Mouse (Mus musculus) layer of hippocampus, postnatal 10 days (tissue): ENCODE measurements around the gene Nme6. TPM values are rescaled to one million over a fixed set of nuclear protein-coding genes. Genes with fewer than 3 reads are reported as not detected.
"Not testable (repeated sequence)": the region's sequence is repeated elsewhere in the genome, so short reads cannot be mapped to it uniquely, and the experiment has no call there.

Experiments
- DNase-seq, 2 experiments: peaks; one replicate each; pipeline ENCODE4 v3.0.0; 2021; ENCODE audit warnings: low spot score in 2 of 2
- long read RNA-seq: library from polyadenylated mRNA; stranded (forward); transcript quantifications from one replicate; pipeline ENCODE4 v2.0.0, GENCODE M21; 2023
- total RNA-seq, 2 experiments: library from RNA; stranded (reverse); gene quantifications; 2 replicates each; pipeline ENCODE4 v1.2.3; 2021

Gene Nme6
- 10 to 100 TPM; 12.0 to 12.3 TPM for total RNA-seq
- long read RNA-seq, transcript Nme6-201 (7 exons, 1,074 nt) = major isoform, 5 of 16 reads
- long read RNA-seq, partial matches to known transcripts = 0 of 16 reads
- long read RNA-seq, other reads (novel, unspliced or antisense) = 7 of 16 reads

DNA sequence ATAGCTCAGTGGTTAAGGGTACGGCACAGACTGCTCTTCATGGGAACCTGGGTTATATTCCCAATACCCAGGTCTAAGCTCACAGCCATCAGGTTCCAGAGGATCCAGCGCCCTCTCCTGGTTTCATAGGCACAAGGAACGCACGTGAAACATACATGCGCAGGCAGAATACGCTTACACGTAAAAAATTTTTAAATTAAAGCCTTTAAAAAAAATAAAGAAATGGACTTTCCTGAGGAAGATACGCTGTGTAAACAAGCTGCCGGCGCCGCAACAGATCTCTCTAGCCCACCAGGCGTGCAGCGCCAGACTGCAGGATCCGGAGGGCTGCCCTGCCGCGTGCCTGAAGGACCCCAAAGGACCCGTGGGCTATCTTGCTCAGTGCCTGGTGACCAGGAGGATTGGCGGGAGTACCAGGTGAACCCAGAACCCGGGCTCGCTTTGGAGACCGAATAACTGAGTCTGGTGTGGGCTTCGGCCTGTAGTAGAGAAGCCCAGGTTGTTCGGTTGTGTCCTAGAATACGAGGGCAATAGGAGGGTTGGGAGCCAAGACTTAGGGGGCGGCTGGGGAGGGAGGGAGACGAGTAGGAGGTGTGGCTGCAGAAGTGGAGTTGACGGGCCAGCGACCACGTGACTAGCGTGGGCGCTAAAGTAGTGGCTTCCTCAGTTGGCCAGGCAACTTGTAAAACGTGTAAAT, at the start of gene Nme6:
Nme6 (plus strand) TSS at position 359 of the 697 bp plus-strand sequence.
- peak; percentile 82 to 88 for DNase-seq

DNA sequence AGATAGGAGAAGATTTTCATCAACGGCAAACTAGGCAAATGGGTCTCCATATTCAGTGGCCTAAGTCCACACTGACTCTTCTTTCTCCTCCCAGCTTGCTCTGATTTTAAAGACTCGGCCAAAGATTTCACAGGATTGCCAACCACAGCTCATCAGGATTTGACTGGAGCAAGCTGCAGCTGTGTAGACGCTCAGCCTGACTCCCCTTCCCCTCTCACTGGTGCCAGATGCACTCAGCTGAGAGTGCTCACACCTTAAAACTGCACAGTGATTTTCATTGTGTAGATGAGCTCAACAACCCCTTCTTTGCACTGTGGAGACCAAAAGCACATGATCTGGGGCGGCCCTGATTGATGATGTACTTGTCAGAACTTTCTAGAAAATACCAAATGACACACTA, 42.0 kb upstream of the Nme6 start, which contains the start of gene Fbxw27:
Fbxw27 (minus strand) TSS at position 101 of the 400 bp plus-strand sequence.
- DNase-seq = not testable (repeated sequence)

DNA sequence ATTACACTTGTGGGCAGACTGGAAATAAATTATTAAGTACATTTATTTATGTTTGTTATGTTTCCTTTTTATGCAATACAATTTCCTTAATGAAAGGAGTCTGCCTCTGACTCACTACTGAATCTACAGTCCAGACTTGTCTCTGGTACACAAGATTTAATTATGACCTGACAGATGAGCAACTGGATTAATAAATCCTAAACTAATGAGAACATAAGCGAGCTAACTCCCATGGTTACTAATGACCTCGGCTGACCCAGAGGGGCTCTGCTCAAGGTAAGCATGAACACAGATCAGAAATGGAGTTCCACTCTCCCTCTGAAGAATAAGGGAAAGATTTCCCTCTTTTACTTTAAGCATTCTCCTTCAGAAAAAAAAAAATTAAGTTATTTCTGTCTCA, 37.3 kb upstream of the Nme6 start:
- no peak for DNase-seq

DNA sequence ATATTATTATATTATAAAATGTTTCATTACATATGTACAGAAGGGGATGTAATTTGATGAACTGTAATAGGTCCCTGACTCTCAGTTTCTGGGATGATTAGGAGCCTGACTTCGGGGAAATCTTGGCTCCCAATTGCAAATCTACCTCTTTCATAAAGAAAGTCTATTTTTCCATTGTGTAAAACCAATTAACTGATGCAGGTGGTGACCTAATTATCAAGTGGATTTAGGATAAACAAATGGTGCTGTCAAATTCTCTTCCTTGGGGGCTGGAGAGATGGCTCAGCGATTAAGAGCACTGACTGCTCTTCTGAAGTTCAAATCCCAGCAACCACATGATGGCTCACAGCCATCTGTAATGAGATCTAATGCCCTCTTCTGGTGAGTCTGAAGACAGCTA, 36.7 kb upstream of the Nme6 start:
- DNase-seq = no peak

DNA sequence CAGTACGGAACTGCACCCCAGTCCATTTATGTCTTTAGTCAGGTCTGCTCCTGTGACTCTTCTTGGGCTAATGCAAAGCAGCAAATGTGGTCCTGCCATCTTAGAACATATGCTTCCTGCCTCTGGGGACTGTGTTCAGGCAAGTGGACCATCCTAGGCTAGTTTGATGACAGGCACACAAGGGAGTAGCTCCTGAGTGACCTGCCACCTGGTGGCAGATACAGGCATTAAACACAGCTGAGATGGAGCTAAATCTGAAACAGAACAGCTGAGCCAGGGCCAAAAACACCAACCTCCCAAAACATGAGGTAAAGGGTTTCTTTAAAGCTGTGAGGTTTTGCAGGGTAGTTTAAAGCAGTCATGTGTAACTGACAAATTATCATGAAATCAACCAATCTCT, 34.5 kb upstream of the Nme6 start:
- DNase-seq = peak; percentile 9 to 14

DNA sequence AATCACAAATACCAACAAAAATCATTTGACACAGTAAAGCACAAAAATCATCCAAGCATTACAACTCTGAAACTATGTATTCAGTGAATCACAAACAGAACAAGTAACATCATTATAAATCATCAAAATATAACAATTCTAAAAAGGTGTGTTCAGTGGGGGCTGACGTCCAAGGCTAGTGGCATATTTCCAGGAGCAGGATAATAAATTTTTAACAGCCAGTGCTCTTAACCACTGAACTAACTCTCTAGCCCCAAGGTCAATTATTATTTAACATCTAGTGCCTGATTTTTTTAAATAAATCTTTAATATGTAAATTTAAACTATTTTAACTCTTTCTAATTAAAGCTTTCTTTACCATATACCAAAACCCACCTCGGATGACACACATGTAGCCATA, 27.0 kb upstream of the Nme6 start:
- DNase-seq = not testable (repeated sequence)

DNA sequence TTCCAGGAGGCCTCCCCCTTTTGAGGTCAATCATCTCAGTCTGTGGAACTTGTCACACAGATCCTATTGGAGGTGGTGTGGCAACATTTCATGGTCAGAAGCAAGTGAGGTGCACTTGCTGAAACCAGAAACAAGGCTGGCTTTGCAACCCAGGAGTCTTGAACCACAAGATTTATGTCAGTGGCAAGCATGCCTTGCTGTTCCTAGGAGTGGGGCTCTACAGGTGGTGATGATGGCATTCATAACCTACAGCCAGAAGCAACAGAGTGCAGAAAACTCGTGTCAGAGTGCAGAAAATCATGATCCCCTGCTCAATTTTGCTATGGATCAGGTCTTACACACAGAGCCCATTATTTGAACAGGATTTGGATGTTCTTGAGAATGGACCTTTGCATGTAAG, 26.3 kb upstream of the Nme6 start:
- no peak for DNase-seq

DNA sequence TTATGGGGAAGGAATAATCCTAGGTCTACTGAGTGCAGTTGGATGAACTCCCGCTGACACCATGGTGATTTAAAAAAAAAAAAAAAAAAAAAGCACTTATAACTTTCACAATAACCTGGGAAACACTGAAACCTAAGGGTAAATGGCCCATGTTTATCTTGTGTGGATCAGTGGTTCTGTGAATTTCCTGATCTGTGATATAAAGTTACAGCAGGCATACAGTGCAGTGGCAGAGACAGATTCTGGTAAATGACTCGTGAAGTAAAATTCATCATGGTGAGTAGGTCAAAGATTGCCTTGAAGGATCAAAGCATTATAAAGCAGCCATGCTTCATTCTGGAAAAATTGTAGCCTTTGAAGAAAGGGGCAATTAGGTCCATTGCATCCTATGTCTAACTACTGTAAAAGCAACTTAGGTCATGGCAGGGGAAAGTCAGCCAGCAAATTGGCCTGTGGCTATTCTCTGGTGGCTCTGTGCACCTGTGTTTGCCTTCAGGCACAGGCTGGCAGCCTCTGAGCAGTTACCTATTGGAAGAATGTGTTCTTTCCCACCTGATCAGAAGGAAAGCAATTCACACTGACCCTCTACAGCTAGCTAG, 25.8 kb upstream of the Nme6 start:
- DNase-seq = no peak

DNA sequence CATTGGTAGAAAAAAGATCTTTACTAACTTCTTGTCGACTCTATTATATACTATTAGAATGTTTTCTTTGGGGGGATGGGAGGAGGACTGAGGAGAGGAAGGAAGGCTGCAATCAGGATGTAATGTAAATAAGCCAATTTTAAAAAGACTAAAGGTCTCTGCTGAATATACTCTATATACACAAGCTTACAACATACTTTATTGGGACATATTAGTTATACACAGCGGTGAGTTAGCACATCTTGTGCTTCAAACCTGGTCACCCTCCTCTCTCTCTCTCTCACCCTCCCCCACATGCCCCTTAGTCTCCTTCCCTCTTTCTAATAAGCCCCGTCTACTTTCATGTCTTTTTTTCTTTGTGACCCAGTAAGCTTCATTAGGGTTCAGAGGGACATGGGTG, 24.7 kb upstream of the Nme6 start:
- no peak for DNase-seq

DNA sequence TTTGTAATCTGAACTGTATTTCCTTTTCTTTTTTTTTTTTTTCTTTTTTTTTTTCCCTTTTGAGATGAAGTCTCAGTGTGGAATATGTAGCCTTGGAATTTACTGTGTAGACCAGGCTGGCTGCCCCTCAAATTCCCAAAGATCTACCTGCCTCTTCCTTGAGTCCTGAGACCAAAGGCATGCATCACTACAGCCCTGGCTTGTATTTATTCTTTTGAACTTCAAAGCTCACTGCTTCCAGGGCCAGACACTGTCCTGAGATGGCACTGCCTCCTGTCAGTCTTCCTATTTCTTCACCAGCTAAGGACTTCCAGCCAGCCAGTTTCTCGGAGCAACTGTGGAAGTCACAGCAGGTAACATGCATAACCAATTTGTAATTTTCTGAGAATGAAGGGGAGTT, 20.6 kb upstream of the Nme6 start, which contains the start of gene Spink8:
Spink8 (plus strand) TSS at position 301 of the 400 bp plus-strand sequence.
- no peak for DNase-seq

DNA sequence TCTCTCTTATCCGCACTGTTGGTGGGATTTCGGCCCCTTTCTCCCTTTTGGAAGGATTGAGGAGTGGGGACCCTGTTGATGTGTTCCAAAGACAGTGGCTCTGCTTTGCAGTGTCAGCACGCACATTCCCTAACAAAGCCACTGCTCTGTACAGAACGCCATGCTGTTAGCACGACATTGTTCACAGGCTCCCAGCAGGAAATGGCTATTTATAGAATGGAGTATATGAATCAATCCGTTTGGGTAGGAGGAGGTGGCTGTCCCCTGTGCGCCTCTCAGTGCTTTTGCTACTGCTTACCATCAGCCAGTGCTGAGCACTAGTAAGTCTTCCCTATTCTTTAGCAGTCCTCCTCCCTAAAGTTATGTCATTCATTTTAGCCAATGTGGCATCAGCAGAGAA, 19.1 kb upstream of the Nme6 start:
- DNase-seq = peak in 1 of 2 experiments; percentile 10

DNA sequence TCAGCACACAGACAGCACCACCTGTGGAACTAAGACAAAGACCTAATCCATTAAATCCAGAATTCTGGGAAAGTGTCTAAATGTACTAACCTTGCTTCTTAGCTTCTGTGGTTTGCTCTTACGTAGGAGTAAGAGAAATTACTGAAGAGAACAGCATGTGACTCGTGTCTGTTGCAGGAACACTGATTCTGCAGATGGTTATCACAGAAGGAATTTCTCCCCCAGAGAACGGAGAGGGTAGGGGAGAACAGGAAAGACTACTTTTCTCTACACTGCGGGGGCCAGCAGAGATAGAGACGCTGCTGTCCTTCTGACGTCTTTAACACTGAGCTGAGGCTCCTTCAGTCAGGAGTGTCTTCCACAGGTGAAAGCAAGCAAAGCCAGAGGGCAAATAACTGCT, 16.2 kb upstream of the Nme6 start:
- peak; percentile 7 to 11 for DNase-seq

DNA sequence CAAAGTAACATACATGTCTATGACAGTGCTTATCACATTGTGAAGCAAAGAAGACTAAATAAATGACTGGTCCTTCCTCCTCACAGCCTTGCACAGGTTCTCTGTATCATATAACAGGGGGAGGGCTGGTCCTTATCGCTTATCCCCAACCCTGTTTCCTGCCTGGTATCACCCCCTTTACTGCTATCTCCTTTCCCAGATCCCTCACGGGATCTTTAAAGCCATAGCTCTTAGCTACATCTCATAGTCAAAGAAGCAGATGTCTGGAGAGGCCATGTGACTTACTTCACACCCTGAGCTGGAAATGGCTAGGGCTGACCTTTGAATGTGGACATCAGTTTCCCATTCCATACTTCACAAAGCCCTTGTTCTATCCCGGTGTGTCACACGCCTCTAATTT, 6.8 kb upstream of the Nme6 start:
- DNase-seq = no peak

DNA sequence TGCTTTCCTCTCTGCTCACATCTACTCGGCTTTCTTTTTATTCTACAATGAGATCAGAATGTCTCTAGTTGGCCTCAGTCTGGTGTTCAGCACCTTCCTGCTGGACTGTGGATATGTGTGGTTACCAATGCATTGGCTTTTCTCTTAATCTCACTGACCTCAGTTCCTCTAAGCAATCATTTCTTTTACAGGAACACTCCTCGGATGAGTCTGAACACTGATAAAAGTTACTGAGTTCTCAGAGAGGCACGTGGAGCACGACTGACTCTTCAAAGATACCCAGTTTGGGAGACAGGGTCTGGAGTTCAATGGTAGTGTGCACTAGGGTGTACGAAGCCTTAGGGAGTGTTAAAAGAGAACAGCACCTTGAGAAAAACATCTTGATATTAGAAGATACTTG, 6.4 kb upstream of the Nme6 start:
- no peak for DNase-seq

DNA sequence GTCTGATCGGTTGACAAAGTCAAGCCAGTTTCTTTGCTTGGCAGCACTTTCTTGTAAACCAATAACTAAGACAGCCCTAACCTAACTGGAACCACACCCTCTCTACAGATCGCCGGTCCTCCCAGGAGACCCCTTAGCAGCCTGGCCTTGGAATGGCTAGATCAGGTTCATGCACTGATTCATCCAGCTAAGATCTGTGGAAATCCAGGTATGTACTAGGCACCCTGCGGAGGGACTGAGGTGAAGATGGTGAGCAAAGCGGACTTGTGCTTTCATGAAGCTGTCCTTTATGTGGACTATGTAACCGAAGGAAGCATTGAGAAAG, 501 bp downstream of the Nme6 start:
- DNase-seq = no peak

DNA sequence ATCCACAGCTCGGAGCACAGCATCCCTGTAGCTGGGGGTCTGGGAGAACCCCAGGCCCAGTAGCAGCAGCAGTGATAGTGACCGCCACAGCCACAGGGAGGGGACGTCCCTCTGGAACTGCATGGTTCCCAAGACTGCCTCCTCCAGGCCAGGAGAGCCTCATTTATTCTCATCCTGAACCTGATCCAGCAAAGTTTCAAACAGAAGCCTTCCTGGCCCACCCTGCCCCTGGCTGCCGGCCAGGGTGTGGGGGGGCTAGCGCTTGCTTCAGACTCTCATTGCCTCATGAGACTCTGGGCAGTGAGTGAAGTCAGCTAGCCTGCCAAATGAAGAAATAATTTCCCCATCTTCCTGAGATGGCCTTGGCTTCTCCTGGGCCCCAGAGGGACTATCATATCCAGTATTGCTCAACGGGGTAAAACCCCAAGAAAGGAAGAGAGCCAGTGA, 16.8 kb downstream of the Nme6 start, which contains the start of gene Camp:
Camp (minus strand) TSS at position 306 of the 447 bp plus-strand sequence.
- DNase-seq = peak; percentile 12 to 30

DNA sequence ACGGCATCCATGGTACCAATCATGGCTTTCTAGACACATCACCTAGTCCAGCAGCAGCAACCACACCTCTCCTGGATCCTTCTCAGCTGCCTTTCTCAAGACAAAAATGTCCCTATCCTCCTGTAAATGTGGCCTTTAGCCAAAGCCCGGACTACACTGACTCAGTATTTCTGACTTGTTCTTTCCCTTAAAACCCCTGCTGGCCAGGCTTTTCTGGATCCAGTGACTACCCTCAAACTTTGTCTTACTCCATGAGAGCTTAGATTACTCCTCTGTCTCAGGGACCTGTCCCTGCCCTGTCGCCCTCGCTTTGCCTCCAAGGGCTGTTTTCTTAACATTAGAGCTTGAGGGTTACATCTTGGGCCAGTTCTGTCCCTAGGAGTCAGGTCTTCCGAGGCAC, 17.6 kb downstream of the Nme6 start:
- no peak for DNase-seq

DNA sequence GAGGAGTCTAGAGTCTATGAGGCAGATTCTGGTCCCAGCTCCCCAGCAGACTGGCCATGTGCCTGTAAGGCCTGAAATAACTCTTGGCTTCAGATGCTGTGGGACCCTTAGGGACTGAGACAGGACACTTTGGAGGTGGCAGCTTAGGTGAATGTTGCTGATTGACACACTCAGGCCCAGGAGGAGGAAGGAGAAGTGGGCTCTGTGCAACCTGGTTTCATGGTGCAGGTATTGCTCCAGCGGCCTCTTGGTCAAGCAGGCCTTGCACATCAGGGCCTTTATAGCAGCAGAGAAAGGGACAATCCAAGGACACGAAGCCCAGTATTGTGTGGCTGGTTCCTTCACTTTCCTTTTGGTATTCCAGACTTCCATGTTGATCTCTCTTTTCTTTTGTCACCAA, 21.8 kb downstream of the Nme6 start:
- no peak for DNase-seq

DNA sequence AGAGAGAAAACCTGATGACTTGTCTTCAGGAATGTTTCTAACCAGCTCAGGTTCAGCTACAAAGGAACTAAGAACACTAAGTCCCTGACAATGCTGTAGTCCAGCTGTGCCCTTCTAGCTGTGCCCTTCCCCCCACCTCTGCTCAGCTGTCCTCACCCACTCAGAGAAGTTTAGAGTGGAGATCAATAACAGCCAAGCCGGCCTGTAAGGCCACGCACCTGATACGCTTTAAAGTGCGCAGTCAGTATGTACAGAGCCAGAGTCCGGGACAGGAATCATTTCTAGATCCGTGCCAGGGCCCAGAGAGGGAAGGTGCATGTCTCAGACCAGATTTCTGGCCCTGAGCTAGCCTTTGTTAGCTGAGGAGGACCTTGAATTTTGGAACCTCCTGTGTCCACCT, 23.4 kb downstream of the Nme6 start:
- DNase-seq = no peak

DNA sequence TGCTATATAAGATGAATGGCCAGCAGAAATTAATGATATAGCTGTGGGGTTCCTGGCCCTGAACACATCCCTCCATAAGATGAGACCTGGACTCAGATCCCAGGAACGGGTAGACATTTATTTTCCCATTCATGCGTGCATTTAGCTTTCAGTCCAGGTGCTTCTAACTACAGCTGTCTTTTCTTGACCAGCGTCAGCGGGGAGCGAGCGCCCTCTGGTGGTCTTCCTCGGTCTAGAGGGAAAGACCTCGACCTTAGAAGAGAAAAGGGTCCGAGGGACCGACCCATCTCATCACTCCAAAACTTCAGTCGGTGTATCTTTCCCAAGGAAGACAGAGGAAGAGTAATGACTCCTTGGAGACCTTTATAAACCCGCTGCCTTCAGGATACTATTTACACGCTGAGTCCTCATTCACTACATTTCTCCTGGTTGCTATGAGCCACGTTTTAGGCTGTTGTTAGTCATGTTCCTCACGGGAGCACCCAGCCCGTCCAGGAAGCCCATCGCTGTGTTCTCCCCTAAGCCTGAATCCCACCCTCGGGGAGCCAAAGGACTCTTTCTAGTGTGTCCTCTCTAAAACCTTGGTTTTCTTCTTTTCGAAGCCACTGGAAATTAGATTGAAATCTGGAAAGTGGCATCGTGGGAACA, 30.0 kb downstream of the Nme6 start:
- DNase-seq = peak; percentile 82 to 84

DNA sequence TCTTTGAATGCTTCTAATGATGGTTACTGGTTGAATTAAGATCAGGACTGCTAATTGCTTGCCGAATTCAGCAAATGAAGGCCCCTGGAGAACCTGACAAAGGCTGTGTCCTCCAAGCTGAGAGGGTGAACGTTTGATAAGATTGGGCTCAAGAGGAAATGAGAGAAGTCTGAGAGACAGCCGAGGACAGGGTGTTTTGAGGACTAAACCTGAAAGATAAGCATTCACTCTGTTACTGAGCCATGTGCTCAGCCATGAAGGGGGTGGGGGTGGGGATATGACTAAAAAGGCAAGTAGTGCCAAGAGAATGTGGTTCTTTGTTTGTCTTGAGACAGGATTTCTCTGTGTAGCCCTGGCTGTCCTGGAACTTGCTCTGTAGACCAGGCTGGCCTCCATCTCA, 30.5 kb downstream of the Nme6 start:
- DNase-seq = no peak

DNA sequence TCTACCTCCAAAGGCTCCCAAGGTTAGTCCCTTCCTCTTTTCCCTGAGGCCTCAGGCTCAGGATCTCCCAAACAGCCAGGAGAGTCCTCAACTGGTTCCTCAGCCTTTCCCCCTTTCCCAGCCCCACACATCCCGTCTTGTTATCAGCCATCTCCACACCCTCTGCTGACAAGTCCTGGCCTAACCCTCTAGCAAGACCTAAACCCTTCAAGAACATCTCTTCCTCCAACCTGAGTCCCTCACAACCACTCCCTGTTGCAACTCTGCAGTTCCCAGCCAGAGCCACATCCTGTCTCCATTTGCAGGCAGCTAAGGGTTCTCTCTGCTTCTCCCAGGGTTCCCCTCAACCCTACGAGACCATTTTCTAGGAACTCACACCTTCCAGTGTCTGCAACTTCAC, 33.7 kb downstream of the Nme6 start:
- no peak for DNase-seq
